Mouse (Mus musculus) neural tube, embryonic 12.5 days (tissue): ENCODE measurements at regions not wholly inside any gene's neighbourhood (a gene's known extent, or its start where the extent isn't known, plus 50 kb on each side); places are given as distances from the start of the nearest gene placed in this dataset.

ENCODE experiments used
- ATAC-seq: fragments of 200-750 bp; cut with Nextera tagmentation; 2 replicates; pipeline ENCODE4 v1.8.0; 2017; ENCODE audit warnings: low read depth, mild to moderate bottlenecking, moderate TSS enrichment, moderate library complexity; ENCODE audit not compliant: low FRiP score
- H3K27ac ChIP-seq: fragments of 300-500 bp; sonication (generic); 2 replicates; pipeline ENCODE4 v1.5.1; 2016
- H3K27me3 ChIP-seq: fragments of 300-500 bp; sonication (generic); replicated peaks from 2 replicates; pipeline ENCODE4 v1.6.1; 2016; ENCODE audit warnings: mild to moderate bottlenecking
- H3K36me3 ChIP-seq: fragments of 300-500 bp; sonication (generic); 2 replicates; pipeline ENCODE4 v1.6.1; 2016; ENCODE audit warnings: mild to moderate bottlenecking
- H3K4me1 ChIP-seq: fragments of 300-500 bp; sonication (generic); 2 replicates; pipeline ENCODE4 v1.6.1; 2016
- H3K4me2 ChIP-seq: fragments of 300-500 bp; sonication (generic); replicated peaks from 2 replicates; pipeline ENCODE4 v1.6.1; 2016; ENCODE audit warnings: mild to moderate bottlenecking
- H3K4me3 ChIP-seq: fragments of 300-500 bp; sonication (generic); 2 replicates; pipeline ENCODE4 v1.5.1; 2016
- H3K9ac ChIP-seq: fragments of 300-500 bp; sonication (generic); 2 replicates; pipeline ENCODE4 v1.6.1; 2016; ENCODE audit warnings: mild to moderate bottlenecking
- H3K9me3 ChIP-seq: fragments of 300-500 bp; sonication (generic); 2 replicates; pipeline ENCODE4 v1.6.1; 2016; ENCODE audit warnings: mild to moderate bottlenecking
- WGBS: fragments of 180-500 bp; shearing (Covaris S2); methylation state at CpG from one replicate; pipeline ENCODE4 v1.1.7; 2016; 5-methylcytosine and 5-hydroxymethylcytosine counted together

DNA sequence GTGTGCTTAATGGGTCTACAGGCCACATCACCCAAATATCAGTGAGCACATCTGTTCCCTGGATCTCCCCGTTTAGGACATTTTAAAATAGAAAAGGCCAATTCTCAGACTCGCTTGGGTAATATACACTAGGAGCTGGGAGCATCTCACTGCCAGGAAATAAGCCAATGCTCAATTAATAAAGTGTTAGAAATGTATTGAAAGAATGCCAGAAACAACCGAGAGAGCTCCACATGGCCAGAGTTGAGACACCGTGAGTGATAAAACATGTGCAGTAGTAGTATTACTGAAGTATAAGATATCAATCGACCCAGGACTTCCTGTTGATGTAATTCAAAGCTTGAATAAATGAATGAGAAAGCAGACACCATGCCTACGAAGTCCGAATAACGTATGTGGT, 127.1 kb upstream of the Tnp1 start:
- no peak overlapping the region for H3K27ac ChIP-seq
- H3K9me3 ChIP-seq = no peaks in the 10 kb centered on the region
- WGBS = 93% methylated on average over 8 of the region's 8 CpGs
- H3K9ac ChIP-seq = no peak overlapping the region
- H3K36me3 ChIP-seq = no peaks in the 10 kb centered on the region
- H3K4me2 ChIP-seq = no peak overlapping the region
- H3K27me3 ChIP-seq = no peaks in the 10 kb centered on the region
- no peaks in the 10 kb centered on the region for H3K4me1 ChIP-seq
- no peak overlapping the region for H3K4me3 ChIP-seq
- no peak for ATAC-seq

DNA sequence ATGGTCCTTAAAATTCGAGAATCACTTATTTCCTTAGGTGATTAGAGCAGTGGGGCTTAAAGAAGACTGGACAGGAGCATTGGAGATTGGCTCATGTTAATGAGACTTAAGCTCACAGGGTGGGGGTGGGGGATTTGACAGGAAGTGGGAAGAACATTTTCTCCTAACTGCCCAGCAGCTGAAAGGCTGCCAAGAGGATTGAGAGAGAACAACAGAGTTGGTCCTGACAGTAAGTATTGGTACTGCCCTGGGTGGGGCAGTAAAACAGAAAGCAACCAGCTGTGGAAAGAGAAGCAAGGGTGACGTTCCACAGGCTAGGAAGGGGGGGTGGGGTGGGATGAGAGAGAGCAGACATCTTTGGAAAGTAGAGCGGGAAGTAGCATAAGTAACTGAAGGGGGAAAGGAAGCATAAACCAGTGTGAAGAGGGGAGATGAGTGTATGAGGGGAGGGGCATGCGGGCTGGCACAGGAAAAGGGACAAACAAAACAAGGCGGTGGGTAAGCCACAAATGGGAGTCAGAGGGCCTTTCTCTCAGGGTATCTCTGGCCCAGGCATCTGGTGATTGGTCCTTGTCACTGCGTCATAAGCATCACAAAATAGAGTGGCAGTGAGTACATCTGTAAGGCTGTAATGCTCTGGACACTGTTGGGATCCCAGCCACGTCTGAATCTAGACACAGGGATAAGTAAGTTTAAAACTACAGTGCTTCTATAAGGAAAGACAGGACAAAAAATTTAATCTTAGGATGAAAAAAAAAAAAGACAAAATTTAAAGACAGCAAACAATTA, 125.0 kb upstream of the Tnp1 start:
- 68% methylated on average over 7 of the region's 7 CpGs for WGBS
- Histone ChIP-seq H3K27ac (no peak overlapping the region), H3K27me3 (no peaks in the 10 kb centered on the region), H3K9me3 (no peaks in the 10 kb centered on the region), H3K36me3 (no peaks in the 10 kb centered on the region), H3K4me2 (no peak overlapping the region), H3K9ac (no peak overlapping the region), H3K4me1 (no peaks in the 10 kb centered on the region), H3K4me3 (no peak overlapping the region)
- no peak for ATAC-seq

DNA sequence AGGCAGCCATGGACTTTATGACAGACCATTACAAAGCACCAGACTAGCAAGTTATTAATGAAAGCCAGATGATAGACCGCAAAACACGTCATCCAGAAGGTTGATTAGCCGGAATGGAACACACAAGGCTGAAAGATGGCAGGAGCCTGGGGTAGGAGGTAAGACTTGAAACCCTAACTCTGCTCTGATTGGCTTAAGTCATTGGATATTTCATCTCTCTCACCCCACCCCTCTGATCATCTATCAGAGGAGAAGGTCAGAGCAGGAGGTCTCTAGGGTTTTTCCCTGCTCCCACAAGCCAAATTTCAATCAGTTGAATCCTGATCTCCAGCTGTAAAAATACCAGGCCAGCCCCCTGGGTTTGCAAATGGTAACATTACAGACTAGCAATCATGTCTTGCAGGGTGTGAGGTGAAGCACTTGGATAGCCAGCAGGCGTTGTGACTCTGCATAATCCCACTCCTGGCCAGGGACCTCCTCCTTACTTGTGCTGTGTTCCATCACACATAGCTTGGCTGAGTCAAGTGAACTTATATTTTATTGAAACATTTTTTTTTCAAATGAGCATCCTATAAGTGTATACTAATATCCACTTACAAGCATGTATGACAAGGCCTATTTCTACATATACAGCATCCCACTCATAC, 114.6 kb upstream of the Tnp1 start:
- WGBS = 86% methylated on average over 4 of the region's 4 CpGs
- ATAC-seq = no peak
- no peak overlapping the region for H3K27ac ChIP-seq
- H3K36me3 ChIP-seq = no peaks in the 10 kb centered on the region
- no peaks in the 10 kb centered on the region for H3K9me3 ChIP-seq
- H3K4me2 ChIP-seq = no peak overlapping the region
- no peak overlapping the region for H3K4me3 ChIP-seq
- no peaks in the 10 kb centered on the region for H3K27me3 ChIP-seq
- H3K9ac ChIP-seq = no peak overlapping the region
- H3K4me1 ChIP-seq = no peaks in the 10 kb centered on the region

DNA sequence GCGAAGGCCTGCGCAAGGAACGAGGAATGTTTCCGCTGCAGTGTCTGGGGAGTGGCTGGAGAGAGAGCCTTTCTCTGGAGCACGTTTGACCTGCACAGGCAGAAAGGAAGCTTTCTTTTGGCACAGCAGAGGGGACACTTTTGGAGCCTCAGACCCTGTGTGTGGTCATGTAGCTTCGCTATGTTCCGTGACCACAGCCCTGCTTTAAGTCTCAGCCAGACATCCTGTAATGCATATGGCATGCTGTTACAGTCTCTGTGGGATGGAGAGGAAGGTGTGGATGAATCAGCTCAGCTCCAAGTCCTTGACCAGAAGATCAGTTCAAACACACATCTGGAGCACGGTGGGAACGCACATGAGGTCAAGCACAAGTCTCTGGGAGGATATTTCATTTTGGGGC, 107.3 kb upstream of the Tnp1 start:
- 82% methylated on average over 9 of the region's 9 CpGs for WGBS
- Histone ChIP-seq H3K4me2 (no peak overlapping the region), H3K4me3 (no peak overlapping the region), H3K36me3 (no peaks in the 10 kb centered on the region), H3K9ac (no peak overlapping the region), H3K9me3 (no peaks in the 10 kb centered on the region), H3K27ac (no peak overlapping the region), H3K4me1 (no peaks in the 10 kb centered on the region), H3K27me3 (no peaks in the 10 kb centered on the region)
- no peak for ATAC-seq

DNA sequence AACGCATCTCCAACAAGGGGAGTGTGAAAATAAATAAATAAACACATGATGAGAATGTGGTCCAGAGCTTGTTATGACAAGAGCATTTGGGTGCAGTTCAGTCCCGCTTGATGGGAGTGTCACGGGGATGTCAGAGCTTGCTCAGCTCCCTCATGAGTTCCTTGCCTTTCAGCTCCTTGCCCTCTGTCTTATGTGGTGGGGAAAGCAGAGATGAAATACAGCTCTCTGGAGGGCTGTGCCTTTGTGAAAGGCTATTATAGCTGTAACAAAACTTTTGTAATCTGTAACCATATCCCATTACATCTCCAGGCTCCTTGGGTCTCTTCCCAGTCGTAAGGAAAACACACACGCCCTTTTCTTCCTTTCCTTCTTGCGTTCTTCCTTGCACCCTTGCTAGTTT, 103.0 kb upstream of the Tnp1 start:
- ATAC-seq = no peak
- 58% methylated on average over 6 of the region's 6 CpGs for WGBS

DNA sequence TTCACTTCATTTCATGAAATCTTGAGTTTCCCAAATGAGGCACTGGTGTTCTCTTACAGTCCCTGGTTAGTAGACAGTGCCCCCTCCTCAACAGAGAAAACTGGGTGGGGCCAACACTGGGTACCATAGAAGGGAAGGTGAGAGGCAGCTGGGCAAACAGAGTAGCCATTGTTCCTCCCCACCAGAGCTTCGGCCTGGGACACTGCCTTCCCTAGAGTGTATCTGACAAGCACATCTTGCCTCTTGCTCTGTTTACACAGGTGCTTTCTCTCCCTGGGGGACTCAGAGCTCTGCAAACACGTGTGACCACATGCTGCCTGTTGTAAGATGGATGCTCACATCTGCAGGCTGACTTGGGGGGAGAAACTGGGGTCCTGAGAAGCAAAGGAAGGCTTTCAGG, 100.8 kb upstream of the Tnp1 start:
- ATAC-seq = no peak
- Histone ChIP-seq H3K9me3 (no peaks in the 10 kb centered on the region), H3K4me1 (peaks cover 5% of the 10 kb centered on the region; the same call in 1 of the 2 replicates), H3K27ac (no peak overlapping the region), H3K36me3 (no peaks in the 10 kb centered on the region), H3K27me3 (no peaks in the 10 kb centered on the region), H3K4me2 (no peak overlapping the region), H3K9ac (no peak overlapping the region), H3K4me3 (no peak overlapping the region)
- WGBS = 18% methylated on average over 2 of the region's 2 CpGs

More for the DNA sequence above, 103.0 kb upstream of the Tnp1 start:
- Histone ChIP-seq H3K9ac (no peak overlapping the region), H3K9me3 (no peaks in the 10 kb centered on the region), H3K4me1 (peaks cover 5% of the 10 kb centered on the region; the same call in 1 of the 2 replicates), H3K36me3 (no peaks in the 10 kb centered on the region), H3K27me3 (no peaks in the 10 kb centered on the region), H3K4me2 (no peak overlapping the region), H3K27ac (no peak overlapping the region), H3K4me3 (no peak overlapping the region)

DNA sequence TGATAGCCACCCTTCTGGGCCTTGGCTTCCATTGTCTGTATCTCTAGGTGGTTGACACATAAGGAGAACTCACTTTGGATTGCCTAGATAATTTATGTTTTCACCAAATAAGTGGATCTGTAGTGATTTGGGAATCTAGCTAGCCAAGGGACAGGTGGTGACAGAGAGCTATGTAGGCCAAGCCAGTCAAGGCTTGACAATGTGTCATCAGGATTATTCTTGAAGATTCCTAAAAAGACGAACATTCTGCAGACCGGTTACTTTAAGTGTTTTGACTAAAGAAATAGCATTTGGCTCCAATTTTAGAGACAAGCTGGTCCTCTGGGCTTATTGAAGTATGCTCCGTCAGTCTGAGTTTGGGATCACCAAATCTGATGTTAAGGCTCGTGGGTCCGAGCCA, 100.1 kb upstream of the Tnp1 start:
- H3K9ac ChIP-seq = no peak overlapping the region
- no peaks in the 10 kb centered on the region for H3K27me3 ChIP-seq
- peaks cover 5% of the 10 kb centered on the region; the same call in 1 of the 2 replicates for H3K4me1 ChIP-seq
- 92% methylated on average over 5 of the region's 5 CpGs for WGBS
- no peak for ATAC-seq
- no peak overlapping the region for H3K4me3 ChIP-seq
- H3K4me2 ChIP-seq = no peak overlapping the region
- no peaks in the 10 kb centered on the region for H3K36me3 ChIP-seq
- no peaks in the 10 kb centered on the region for H3K9me3 ChIP-seq
- H3K27ac ChIP-seq = no peak overlapping the region

DNA sequence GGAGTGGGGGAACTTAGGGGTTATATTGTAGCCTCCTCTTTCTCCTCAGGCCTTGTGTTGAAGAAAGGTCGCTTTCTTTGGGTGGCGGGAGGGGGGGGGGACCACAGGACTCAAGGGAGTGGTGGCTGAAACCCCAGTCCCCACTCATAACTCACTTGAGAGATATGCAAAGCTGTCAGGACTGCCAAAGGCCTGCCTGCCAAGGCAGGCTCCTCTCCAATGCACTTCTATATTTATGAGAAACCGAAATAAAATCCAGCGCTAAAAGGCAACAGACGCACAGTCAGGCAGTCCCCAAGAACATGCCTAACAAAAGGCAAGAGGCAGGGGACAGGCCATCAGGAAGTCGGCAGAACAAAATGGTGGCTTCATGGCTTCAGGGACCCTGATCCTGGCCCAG, 97.4 kb upstream of the Tnp1 start:
- H3K4me1 ChIP-seq = peaks cover 5% of the 10 kb centered on the region; the same call in 1 of the 2 replicates
- H3K36me3 ChIP-seq = no peaks in the 10 kb centered on the region
- ATAC-seq = no peak
- H3K27me3 ChIP-seq = no peaks in the 10 kb centered on the region
- no peaks in the 10 kb centered on the region for H3K9me3 ChIP-seq
- no peak overlapping the region for H3K4me3 ChIP-seq
- no peak overlapping the region for H3K27ac ChIP-seq
- H3K9ac ChIP-seq = no peak overlapping the region
- H3K4me2 ChIP-seq = no peak overlapping the region
- WGBS = 89% methylated on average over 6 of the region's 6 CpGs

DNA sequence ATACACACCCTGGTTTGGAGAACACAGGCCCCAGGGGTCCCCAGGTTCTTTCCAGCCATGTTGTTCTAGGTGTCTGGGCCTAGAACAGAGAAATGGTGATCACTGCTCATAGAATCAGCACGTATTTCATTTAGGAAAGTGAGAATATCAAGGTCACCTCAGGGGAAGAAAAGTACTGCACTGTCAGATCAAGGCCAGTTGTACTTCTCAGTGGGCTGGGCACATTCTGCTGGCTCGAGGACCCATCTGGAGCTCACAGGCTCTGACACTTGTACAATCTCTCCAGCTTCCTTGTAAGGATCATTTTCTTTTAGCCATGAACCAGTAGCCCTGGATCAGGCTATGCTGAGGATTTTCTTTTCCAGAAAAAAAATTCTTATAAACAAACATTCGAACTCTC, 97.0 kb upstream of the Tnp1 start:
- Histone ChIP-seq H3K9ac (no peak overlapping the region), H3K4me3 (no peak overlapping the region), H3K27me3 (no peaks in the 10 kb centered on the region), H3K4me1 (peaks cover 5% of the 10 kb centered on the region; the same call in 1 of the 2 replicates), H3K4me2 (no peak overlapping the region), H3K27ac (no peak overlapping the region), H3K9me3 (no peaks in the 10 kb centered on the region), H3K36me3 (no peaks in the 10 kb centered on the region)
- 82% methylated on average over 3 of the region's 3 CpGs for WGBS
- ATAC-seq = no peak

DNA sequence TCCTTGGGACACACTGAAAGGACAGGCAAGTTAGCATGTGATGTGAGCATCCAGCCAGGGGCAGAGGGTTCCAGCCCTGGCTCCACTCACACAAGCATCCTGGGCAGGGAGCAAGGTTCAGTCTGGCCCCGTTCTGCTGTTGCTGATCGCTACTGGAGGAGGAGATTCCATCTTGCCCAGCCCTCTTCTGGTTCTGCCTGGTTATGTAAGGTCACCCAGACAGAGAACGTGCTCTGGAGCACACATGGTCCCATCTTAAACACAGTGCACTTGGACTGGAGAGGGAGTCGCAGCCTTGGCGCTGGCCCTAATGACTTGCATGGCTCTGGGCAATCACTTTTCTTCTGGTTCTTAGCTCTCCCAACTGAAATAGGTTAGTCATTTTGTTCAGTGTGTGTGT, 96.2 kb upstream of the Tnp1 start:
- no peak overlapping the region for H3K27ac ChIP-seq
- no peaks in the 10 kb centered on the region for H3K36me3 ChIP-seq
- 96% methylated on average over 5 of the region's 5 CpGs for WGBS

DNA sequence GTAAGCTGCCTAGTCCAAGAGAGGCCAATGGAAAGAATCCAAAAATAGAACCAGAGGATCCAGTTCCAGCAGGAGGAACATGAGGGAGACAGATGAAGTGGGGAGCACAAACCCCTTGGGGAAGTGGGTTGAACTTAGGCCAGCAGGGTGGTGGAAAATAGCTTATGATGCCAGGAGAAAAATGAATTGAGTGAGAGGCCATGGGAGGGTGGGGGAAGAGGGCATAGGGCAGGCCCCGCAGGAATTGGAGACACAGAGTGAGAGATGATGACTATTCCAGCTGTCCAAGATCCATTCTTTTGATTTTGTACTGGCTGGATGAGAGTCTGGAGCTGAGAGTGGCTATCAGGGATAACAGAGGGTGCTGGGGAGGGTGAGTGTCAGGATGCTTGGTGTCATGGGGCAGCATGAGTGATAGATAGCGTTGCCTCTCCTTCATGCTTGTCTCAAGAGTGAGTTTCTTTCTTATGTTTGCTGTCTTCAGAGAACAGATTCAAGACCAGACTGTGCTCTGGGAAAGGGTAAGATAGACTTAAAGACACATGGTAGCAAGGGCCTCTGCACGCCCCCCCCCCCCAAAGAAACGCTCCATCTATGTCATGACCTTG, 90.3 kb upstream of the Tnp1 start:
- no peaks in the 10 kb centered on the region for H3K9me3 ChIP-seq
- WGBS = 81% methylated on average over 4 of the region's 4 CpGs
- no peaks in the 10 kb centered on the region for H3K27me3 ChIP-seq
- H3K4me2 ChIP-seq = no peak overlapping the region
- H3K4me3 ChIP-seq = no peak overlapping the region
- no peak overlapping the region for H3K9ac ChIP-seq
- H3K36me3 ChIP-seq = no peaks in the 10 kb centered on the region
- no peak for ATAC-seq
- H3K27ac ChIP-seq = no peak overlapping the region
- H3K4me1 ChIP-seq = no peaks in the 10 kb centered on the region

More for the DNA sequence above, 96.2 kb upstream of the Tnp1 start:
- no peaks in the 10 kb centered on the region for H3K9me3 ChIP-seq
- H3K9ac ChIP-seq = no peak overlapping the region
- no peaks in the 10 kb centered on the region for H3K27me3 ChIP-seq
- H3K4me1 ChIP-seq = peaks cover 4% of the 10 kb centered on the region; the same call in 1 of the 2 replicates
- ATAC-seq = no peak
- H3K4me2 ChIP-seq = no peak overlapping the region
- no peak overlapping the region for H3K4me3 ChIP-seq

DNA sequence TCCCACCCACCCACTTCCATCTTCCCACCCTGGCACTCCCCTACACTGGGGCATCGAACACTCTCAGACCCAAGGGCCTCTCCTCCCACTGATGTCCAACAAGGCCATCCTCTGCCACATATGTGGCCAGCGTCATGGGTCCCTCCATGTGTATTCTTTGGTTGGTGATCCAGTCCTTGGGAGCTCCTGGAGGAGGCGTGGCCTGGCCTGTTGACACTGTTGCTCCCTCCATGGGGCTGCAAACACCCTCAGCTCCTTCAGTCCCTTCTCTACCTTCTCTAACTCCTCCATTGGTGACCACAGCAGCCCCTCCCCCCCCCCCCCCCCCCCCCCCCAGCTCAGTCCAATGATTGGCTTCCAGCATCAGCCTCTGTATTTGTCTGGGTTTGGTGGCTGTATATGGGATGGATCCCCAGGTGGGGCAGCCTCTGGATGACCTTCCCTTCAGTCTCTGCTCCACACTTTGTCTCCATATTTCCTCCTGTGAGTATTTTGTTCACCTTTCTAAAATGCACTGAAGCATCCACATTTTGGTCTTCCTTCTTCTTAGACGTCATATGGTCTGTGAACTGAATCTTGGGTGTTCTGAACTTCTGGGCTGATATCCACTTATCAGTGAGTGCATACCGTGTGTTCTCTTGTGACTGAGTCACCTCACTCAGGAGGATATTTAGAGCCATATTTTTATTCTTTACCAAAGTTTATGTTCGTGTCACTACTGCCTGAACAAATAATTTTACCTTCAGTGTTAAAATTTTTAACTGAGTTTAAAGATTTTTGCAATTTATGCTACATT, 82.1 kb upstream of the Tnp1 start:
- no peak overlapping the region for H3K27ac ChIP-seq
- H3K9ac ChIP-seq = no peak overlapping the region
- no peak for ATAC-seq
- H3K4me1 ChIP-seq = no peaks in the 10 kb centered on the region
- 82% methylated on average over 6 of the region's 6 CpGs for WGBS
- H3K4me2 ChIP-seq = no peak overlapping the region
- peaks cover 7% of the 10 kb centered on the region; the same call in 1 of the 2 replicates for H3K9me3 ChIP-seq
- H3K27me3 ChIP-seq = no peaks in the 10 kb centered on the region
- H3K36me3 ChIP-seq = no peaks in the 10 kb centered on the region
- H3K4me3 ChIP-seq = no peak overlapping the region
